Mouse (Mus musculus) common myeloid progenitor, adult 5-6 weeks (primary cell): ENCODE measurements around the gene S100a1. TPM values are rescaled to one million over a fixed set of nuclear protein-coding genes. Genes with fewer than 3 reads are reported as not detected.

Source experiments
- ATAC-seq: replicated peaks from 2 replicates; pipeline ENCODE4 v1.8.0; 2016; ENCODE audit warnings: low read depth, mild to moderate bottlenecking, moderate TSS enrichment, inconsistent platforms; ENCODE audit not compliant: poor library complexity, severe bottlenecking
- total RNA-seq: library from RNA; stranded (forward); fragments of 200-1000, 187-1606 nt; gene quantifications from 2 replicates; pipeline ENCODE4 v1.2.3, GENCODE M21; 2017

S100a1 gene
- total RNA-seq, 1 experiment from 2014 or later = 72.4 TPM

DNA sequence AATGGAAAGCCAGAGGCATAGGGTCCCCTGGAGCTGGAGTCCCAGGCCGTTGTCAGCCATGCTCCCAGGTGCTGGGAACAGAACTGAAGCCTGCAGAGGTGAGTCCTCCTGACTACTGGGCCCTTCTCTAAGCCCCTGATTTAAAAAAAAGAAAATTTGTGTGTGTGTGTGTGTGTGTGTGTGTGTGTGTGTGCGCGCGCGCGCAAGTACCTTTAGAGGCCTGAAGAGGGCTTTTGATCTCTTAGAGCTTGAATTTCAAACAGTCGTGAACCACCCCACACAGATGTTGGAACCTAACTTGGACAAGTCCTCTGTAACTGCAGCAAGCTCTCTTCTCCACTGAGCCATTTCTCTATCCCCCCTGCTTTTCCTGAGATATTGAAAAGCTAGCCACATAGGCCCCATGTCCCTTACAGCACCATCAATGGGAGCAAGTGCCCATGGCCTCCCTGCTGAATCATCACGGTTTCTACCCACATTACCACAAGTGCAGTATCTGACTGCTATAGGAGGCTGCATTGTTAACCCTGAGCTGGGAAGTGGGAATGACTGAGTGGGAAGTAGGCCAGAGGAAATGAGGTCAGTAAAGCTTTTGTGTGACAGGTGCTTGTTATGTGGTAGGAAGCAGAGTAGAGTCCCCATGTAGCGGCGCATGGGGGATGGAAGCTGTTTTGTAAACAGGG lies 46.4 kb downstream of the S100a1 start:
- ATAC-seq = no peak

DNA sequence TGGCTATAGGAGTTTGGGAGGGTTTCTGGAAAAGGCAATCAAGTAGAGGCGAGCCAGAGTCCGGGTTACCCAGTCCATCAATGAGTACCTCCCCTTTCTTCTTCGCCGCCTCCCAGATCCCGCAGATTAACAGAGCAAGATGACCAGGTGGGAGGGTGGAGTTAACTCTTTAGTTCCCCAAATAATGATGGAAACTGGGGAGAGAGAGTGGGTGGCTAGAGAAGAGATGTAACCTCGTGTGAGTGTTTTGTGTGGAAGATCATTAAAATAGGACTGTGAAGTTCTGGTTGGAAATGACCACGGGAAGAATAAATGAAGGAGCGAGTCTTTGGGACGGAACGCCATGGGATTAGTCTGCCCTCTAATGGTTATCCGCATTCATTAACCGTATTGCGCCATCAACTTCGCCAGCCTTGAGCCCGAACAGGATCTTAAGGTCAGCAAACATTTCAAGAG lies 47.9 kb downstream of the S100a1 start:
- peak; percentile 41 for ATAC-seq

DNA sequence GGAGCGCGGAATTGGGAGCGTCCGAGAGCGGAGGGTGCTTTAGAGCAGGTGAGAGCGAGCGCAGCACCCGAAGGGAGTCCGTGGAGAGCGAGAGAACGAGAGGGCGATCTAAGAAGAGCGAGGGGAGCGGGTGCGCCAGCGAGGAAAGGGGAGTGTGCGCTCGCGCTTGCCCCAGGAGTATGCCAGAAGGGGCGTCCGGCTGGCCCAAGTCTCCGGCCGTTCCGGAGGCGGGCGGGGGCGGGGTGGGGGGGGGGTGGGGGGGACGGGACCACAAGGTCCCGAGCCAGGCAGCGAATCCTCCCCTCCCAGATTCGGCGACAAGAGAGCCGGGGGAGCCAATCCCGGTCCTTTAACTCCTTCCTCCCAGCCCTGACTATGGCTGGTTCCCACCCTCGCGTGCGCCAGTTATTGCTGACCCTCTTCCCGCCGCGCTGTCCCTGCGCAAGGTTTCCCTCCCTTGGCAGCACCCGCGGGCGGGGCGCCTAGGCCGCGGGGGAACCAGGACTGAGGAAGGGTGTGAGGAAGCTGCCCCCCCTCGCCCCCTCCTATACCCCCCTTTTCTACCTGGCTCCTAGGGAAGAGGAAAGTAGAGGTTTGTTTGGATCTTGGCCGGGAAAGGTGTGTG lies 48.4 kb downstream of the S100a1 start, which contains the start of gene Npr1:
Gene Npr1 (minus strand): TSS at position 181 of the 625 bp plus-strand sequence.
- 0 out of 2 replicates have a peak, but pooled peaks have one; percentile 27 for ATAC-seq

DNA sequence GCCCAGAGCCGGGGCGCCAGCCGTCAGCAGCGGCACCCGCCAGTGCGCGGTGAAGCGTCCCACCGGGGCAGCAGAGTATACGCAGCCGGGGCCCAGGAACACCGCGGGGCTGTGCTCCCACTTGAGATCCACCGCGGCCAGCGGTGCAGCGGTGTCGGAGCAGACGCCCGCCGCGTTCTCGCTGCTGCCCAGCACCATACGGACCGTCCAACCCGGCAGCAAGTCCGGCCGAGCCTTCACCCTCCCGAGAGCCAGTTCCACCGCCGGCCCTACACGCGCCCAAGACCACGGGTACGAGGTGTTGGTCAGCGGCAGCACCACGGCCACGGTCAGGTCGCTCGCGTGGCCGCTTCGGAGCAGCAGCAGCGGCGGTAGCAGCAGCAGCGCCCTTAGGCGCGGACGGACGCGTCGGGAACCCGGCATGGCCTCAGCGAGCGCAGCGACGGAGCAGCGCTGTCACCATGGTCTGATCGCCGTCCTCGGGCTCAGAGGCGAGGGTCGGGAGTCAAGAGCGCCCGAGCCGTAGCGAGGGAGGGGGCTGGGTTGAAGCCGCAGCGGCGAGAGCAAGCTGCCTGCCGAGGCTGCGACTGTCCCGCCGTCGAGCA lies 49.0 kb downstream of the S100a1 start:
- ATAC-seq = peak; percentile 4; the same call in 1 of the 2 replicates

DNA sequence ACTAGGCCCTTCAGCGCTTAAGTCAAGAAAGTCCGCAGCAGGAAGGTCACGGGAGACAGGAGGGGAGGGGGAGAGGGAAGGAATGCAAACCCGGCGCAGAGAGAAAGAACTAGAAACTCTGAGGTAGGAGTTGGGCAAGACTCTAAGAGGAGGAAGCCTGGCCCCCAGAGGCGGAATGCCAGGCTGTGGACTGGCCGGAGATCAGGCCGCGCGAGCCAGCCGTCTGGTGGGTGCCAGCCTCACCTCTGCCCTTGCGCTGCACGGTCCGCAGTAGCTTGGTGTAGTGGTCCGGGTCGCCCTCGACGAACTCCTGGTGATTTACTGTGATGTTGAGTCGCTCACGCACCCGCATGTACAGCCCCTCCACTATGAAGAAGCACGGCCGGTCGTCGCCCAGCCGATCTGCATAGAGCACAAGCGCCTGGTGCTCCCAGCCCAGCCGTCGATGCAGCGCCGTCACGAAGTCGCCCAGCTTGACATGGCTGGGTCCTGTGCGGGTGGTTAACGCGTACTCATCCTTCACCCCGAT lies 49.6 kb downstream of the S100a1 start:
- peak; percentile 22; the same call in 1 of the 2 replicates for ATAC-seq

DNA sequence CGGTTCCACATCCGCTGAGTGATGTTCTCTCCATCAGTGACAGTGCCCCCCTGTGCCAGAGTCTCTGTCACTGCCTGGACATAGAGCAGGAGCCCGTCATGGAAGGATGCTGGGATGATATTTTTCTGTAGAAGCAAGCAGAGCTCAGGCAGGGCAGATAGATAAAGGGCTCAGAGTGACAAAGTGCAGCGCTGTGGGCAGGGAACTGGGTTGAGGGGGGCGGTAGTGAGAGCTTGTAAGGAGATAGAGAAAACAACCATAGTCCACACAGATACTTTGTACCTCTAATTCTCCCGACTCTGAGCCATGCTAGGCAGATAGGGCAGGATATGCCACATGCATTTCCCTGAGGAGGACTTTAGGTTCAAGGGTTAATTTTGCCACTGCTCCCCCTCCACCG lies 51.6 kb downstream of the S100a1 start:
- no peak for ATAC-seq

DNA sequence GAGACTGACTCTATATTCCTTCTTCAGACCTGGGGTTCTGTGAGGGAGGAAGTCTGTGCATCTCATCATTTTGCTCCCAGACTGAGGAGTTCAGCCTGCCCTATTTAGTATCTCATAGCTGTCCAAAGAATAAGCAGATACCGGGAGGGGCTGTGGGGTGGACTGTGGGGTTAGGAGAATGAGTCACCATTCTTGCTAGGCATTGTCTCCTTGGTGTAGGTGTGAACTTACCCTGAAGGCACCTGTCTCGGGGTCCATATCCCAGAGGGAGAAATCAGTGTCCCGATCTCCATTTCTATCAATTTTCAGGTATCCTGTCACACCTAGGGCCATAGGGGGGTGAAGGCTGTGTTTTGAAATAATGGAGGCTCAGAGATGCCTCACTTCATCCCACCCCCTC lies 52.3 kb downstream of the S100a1 start:
- no peak for ATAC-seq

Other genes with a start within 250 kb of the S100a1 start
- gene Dennd4b, start 249.2 kb downstream of the S100a1 start, total RNA-seq = 9.7 and 14.9 TPM in 2 replicates
- 34.4 and 39.8 TPM in 2 replicates for gene Gatad2b, start 221.2 kb downstream of the S100a1 start, total RNA-seq
- 1.1 and 1.2 TPM in 2 replicates for gene Slc27a3, start 124.5 kb downstream of the S100a1 start, total RNA-seq
- 19.2 and 21.7 TPM in 2 replicates for gene Ints3, start 80.8 kb downstream of the S100a1 start, total RNA-seq
- not detected in 2 replicates for gene Npr1, start 48.5 kb downstream of the S100a1 start, total RNA-seq
- 200 and 222 TPM in 2 replicates for gene Ilf2, start 38.3 kb downstream of the S100a1 start, total RNA-seq
- 37.3 and 43.3 TPM in 2 replicates for gene Snapin, start 23.4 kb downstream of the S100a1 start, total RNA-seq
- gene Chtop, start 4.9 kb downstream of the S100a1 start, total RNA-seq = 88.3 and 113 TPM in 2 replicates
- 45.3 and 46.6 TPM in 2 replicates for gene S100a13, start within 50 bp of the S100a1 start, total RNA-seq
- not detected in 2 replicates for gene S100a14, start 12.5 kb upstream of the S100a1 start, total RNA-seq
- gene S100a16, start 22.9 kb upstream of the S100a1 start, total RNA-seq = not detected in 2 replicates
- gene S100a3, start 46.2 kb upstream of the S100a1 start, total RNA-seq = 0.49 TPM in 1 of 2 replicates, not detected in the other
- not detected in 2 replicates for gene S100a2, start 75.9 kb upstream of the S100a1 start, total RNA-seq
- not detected in 2 replicates for gene Gm42674, start 87.5 kb upstream of the S100a1 start, total RNA-seq
- gene S100a4, start 89.4 kb upstream of the S100a1 start, total RNA-seq = 15.1 and 35.7 TPM in 2 replicates
- not detected in 2 replicates for gene S100a5, start 94.1 kb upstream of the S100a1 start, total RNA-seq
- 8.0 and 14.7 TPM in 2 replicates for gene S100a6, start 98.5 kb upstream of the S100a1 start, total RNA-seq
- not detected in 2 replicates for gene S100a7a, start 139.6 kb upstream of the S100a1 start, total RNA-seq
- 430 and 433 TPM in 2 replicates for gene S100a8, start 154.6 kb upstream of the S100a1 start, total RNA-seq
- gene S100a9, start 181.3 kb upstream of the S100a1 start, total RNA-seq = 306 and 341 TPM in 2 replicates
- gene Pglyrp4, start 212.5 kb upstream of the S100a1 start, total RNA-seq = not detected in 2 replicates